9 mouse cellular contexts compared by ENCODE assay signal in genomic region chr10:25681243-25681642, GRCm38 (mm10).
DNase-seq lines count a peak whose midpoint lies in the region; ATAC-seq and TF ChIP-seq lines count a peak whose summit lies in the region.
"Had no signal": no experiment of that assay in that cellular context is flagged by ENCODE, and none has a peak within 500 bp of the region (broad histone marks: within the 10 kb centered on the region; RNA-seq: fewer than 3 reads in every experiment).

No protein-coding gene starts in this region.

- DNase-seq in A20 (ENCODE audit: low read depth, low spot score) (peak; percentile 50), MEL (ENCODE audit: low read depth, low spot score) (peak; percentile 67)
- peak; percentile 24 for DNase-seq in cerebellum, adult 9-10 months
- peak; percentile 31 to 66 for DNase-seq in frontal cortex, postnatal 14 days (ENCODE audit: low spot score in 2 of 2)
- no peak for DNase-seq in liver, embryonic 14.5 days (ENCODE audit: low read depth in 3 of 3, low spot score in 3 of 3)
- DNase-seq in natural killer cell, adult 2 months (ENCODE audit: low spot score in 2 of 2), result no peak

- H3K36me3 ChIP-seq in MEL (ENCODE audit: control insufficient read depth in 1 of 2, insufficient read depth in 2 of 2, low read length in 2 of 2), result no peaks in the 10 kb centered on the region
- no peaks in the 10 kb centered on the region for H3K36me3 ChIP-seq in kidney, embryonic 16.5 days (ENCODE audit: insufficient read depth, low read length)
- H3K36me3 ChIP-seq in liver, embryonic 14.5 days (replicated peaks; ENCODE audit: control insufficient read depth, insufficient read depth, low read depth), result no peaks in the 10 kb centered on the region
- no peaks in the 10 kb centered on the region for H3K36me3 ChIP-seq in neural tube, embryonic 15.5 days

- no peaks in the 10 kb centered on the region for H3K4me1 ChIP-seq in MEL (ENCODE audit: control insufficient read depth in 1 of 2, insufficient read depth in 2 of 2, low read length in 2 of 2)
- no peaks in the 10 kb centered on the region for H3K4me1 ChIP-seq in kidney, embryonic 16.5 days (ENCODE audit: insufficient read depth, low read length)
- H3K4me1 ChIP-seq in liver, embryonic 14.5 days (replicated peaks; ENCODE audit: control insufficient read depth in 2 of 2, insufficient read depth in 2 of 2, low read length in 1 of 2), result no peaks in the 10 kb centered on the region
- H3K4me1 ChIP-seq in neural tube, embryonic 15.5 days, result peaks cover 4% of the 10 kb centered on the region; the same call in 1 of the 2 replicates

- TF ChIP-seq RAD21 in MEL (IDR thresholded peaks at IDR 0.05; ENCODE audit: low read depth, low read length), result peak; percentile 77

- H3K27ac ChIP-seq in MEL (ENCODE audit: control insufficient read depth, low read depth, low read length), result no peak overlapping the region
- no peak overlapping the region for H3K27ac ChIP-seq in kidney, embryonic 16.5 days (ENCODE audit: low read length)
- H3K27ac ChIP-seq in liver, embryonic 14.5 days, result no peak overlapping the region
- H3K27ac ChIP-seq in neural tube, embryonic 15.5 days (replicated peaks), result no peak overlapping the region

- no peaks in the 10 kb centered on the region for H3K27me3 ChIP-seq in MEL (ENCODE audit: control insufficient read depth in 1 of 2, insufficient read depth in 2 of 2, low read length in 2 of 2)
- H3K27me3 ChIP-seq in kidney, embryonic 16.5 days (ENCODE audit: insufficient read depth, low read length), result no peaks in the 10 kb centered on the region
- H3K27me3 ChIP-seq in liver, embryonic 14.5 days (ENCODE audit: control insufficient read depth, insufficient read depth, low read length), result no peaks in the 10 kb centered on the region
- no peaks in the 10 kb centered on the region for H3K27me3 ChIP-seq in neural tube, embryonic 15.5 days (replicated peaks)

- WGBS in kidney, embryonic 16.5 days, result 13% methylated on average over 6 of the region's 6 CpGs
- 13% methylated on average over 6 of the region's 6 CpGs for WGBS in liver, embryonic 14.5 days (ENCODE audit: insufficient replicate concordance)
- 16% methylated on average over 6 of the region's 6 CpGs for WGBS in neural tube, embryonic 15.5 days

- TF ChIP-seq EP300 in MEL (IDR thresholded peaks at IDR 0.05; ENCODE audit: low read depth in 1 of 2, low read length in 2 of 2), result no peak
- no peak for TF ChIP-seq EP300 in liver, embryonic 14.5 days (IDR thresholded peaks at IDR 0.05; ENCODE audit: low read depth)

- ATAC-seq in kidney, embryonic 16.5 days (ENCODE audit: low FRiP score, low TSS enrichment), result 0 out of 2 replicates have a peak, but pooled peaks have one; percentile 49
- no peak for ATAC-seq in liver, embryonic 14.5 days (ENCODE audit: insufficient read depth)
- peak; percentile 72; the same call in 1 of the 2 replicates for ATAC-seq in neural tube, embryonic 15.5 days (ENCODE audit: low FRiP score)

- H3K9ac ChIP-seq in MEL (ENCODE audit: control insufficient read depth, low read depth, low read length, poor library complexity, severe bottlenecking), result no peak overlapping the region
- H3K9ac ChIP-seq in kidney, embryonic 16.5 days (replicated peaks; ENCODE audit: low read length), result no peak overlapping the region
- H3K9ac ChIP-seq in liver, embryonic 14.5 days (replicated peaks), result no peak overlapping the region
- no peak overlapping the region for H3K9ac ChIP-seq in neural tube, embryonic 15.5 days (replicated peaks)

- no peaks in the 10 kb centered on the region for H3K79me2 ChIP-seq in MEL (ENCODE audit: control insufficient read depth, insufficient read depth, low read length, poor library complexity)

- no peak overlapping the region for H3K4me3 ChIP-seq in MEL (ENCODE audit: control insufficient read depth in 1 of 2, insufficient read depth in 1 of 2, low read depth in 2 of 2, low read length in 2 of 2)
- no peak overlapping the region for H3K4me3 ChIP-seq in kidney, embryonic 16.5 days (ENCODE audit: low read length)
- H3K4me3 ChIP-seq in liver, embryonic 14.5 days (ENCODE audit: insufficient read depth in 1 of 2, low read depth in 2 of 2, low read length in 2 of 2), result no peak overlapping the region
- no peak overlapping the region for H3K4me3 ChIP-seq in neural tube, embryonic 15.5 days (replicated peaks)
- H3K4me3 ChIP-seq: erythroblast, embryonic 14.5 days had no signal

- TF ChIP-seq POLR2A in MEL (IDR thresholded peaks at IDR 0.05; ENCODE audit: control insufficient read depth in 1 of 2, insufficient read depth in 1 of 2, low read depth in 1 of 2, low read length in 2 of 2, poor library complexity in 1 of 2), result no peak

- H3K9me3 ChIP-seq in MEL (replicated peaks; ENCODE audit: insufficient read depth, low read length), result no peaks in the 10 kb centered on the region
- H3K9me3 ChIP-seq in kidney, embryonic 16.5 days (ENCODE audit: low read length), result no peaks in the 10 kb centered on the region
- no peaks in the 10 kb centered on the region for H3K9me3 ChIP-seq in liver, embryonic 14.5 days (ENCODE audit: control insufficient read depth, low read length)
- H3K9me3 ChIP-seq in neural tube, embryonic 15.5 days (replicated peaks), result no peaks in the 10 kb centered on the region

- no peak overlapping the region for H3K4me2 ChIP-seq in kidney, embryonic 16.5 days (replicated peaks; ENCODE audit: low read depth, low read length)
- H3K4me2 ChIP-seq in liver, embryonic 14.5 days (ENCODE audit: low read depth), result no peak overlapping the region
- no peak overlapping the region for H3K4me2 ChIP-seq in neural tube, embryonic 15.5 days

- peak; percentile 70 to 86 (median 75) for TF ChIP-seq CTCF in MEL (IDR thresholded peaks at IDR 0.05 in 2 of 3, conservative IDR thresholded peaks at IDR 0.05 in 1 of 3; ENCODE audit: control insufficient read depth in 1 of 3, insufficient read depth in 1 of 3, low read depth in 2 of 3, low read length in 3 of 3, poor library complexity in 1 of 3, severe bottlenecking in 1 of 3)
- TF ChIP-seq CTCF in liver, embryonic 14.5 days (IDR thresholded peaks at IDR 0.05; ENCODE audit: low read depth), result peak; percentile 51; the same call in 1 of the 2 replicates

TF ChIP-seq in MEL, 35 proteins besides CTCF, POLR2A, EP300 and RAD21:
- peak; percentile 85 for TF ChIP-seq SMC3 (IDR thresholded peaks at IDR 0.05; ENCODE audit: low read depth, low read length)
- peak; percentile 52 for TF ChIP-seq GATA1 (IDR thresholded peaks at IDR 0.05; ENCODE audit: low read depth, low read length)
- no peak for TF ChIP-seq HCFC1 (IDR thresholded peaks at IDR 0.05; ENCODE audit: low read depth, low read length)
- TF ChIP-seq MAZ (IDR thresholded peaks at IDR 0.05; ENCODE audit: low read depth, low read length), result no peak
- no peak for TF ChIP-seq CHD1 (IDR thresholded peaks at IDR 0.05; ENCODE audit: low read depth, low read length)
- TF ChIP-seq TBP (IDR thresholded peaks at IDR 0.05; ENCODE audit: low read depth, low read length), result no peak
- TF ChIP-seq ZC3H11A (IDR thresholded peaks at IDR 0.05; ENCODE audit: low read depth, low read length), result peak; percentile 55
TF ChIP-seq in MEL: peak in this region for 3.

Comparison
In these comparisons a context has a peak if more than half of its experiments do, and no peak if none do; other contexts are left out.
1. DNase-seq: peak in A20 (single experiment), MEL (single experiment), cerebellum, adult 9-10 months (single experiment) and frontal cortex, postnatal 14 days (2 of 2); none in liver, embryonic 14.5 days (0 of 3) and natural killer cell, adult 2 months (0 of 2).